Mouse (Mus musculus) MEL (cell line): Measurements from ENCODE around the gene Helz2. TPM values are rescaled to one million over a fixed set of nuclear protein-coding genes. Genes with fewer than 3 reads are reported as not detected.
A peak's percentile ranks its signal among the peaks of the same experiment; 100 is the strongest.

Experiments used
- DNase-seq: peaks from one replicate; pipeline ENCODE4 v3.0.0; 2011; ENCODE audit warnings: low read depth, low spot score
- H3K27ac ChIP-seq: 2 replicates; pipeline ENCODE4 v1.5.1; 2012; ENCODE audit warnings: low read depth, mild to moderate bottlenecking, control low read depth, low read length, moderate library complexity; ENCODE audit not compliant: control insufficient read depth
- H3K27me3 ChIP-seq, 2 experiments: fragments of 150-350 bp in 1 of 2; sonication (generic) in 1 of 2; 2 replicates each; pipeline ENCODE4 v1.6.1; 2012; ENCODE audit warnings: low read length in 2 of 2, mild to moderate bottlenecking in 2 of 2, improper control_type of control experiment in 1 of 2, moderate library complexity in 1 of 2; ENCODE audit not compliant: insufficient read depth in 2 of 2, control insufficient read depth in 1 of 2
- H3K36me3 ChIP-seq, 2 experiments: 2 replicates each; pipeline ENCODE4 v1.6.1; 2012 to 2014; ENCODE audit warnings: low read length in 2 of 2, improper control_type of control experiment in 1 of 2, inconsistent platforms in 1 of 2, mild to moderate bottlenecking in 1 of 2; ENCODE audit not compliant: insufficient read depth in 2 of 2, control insufficient read depth in 1 of 2
- H3K4me1 ChIP-seq, 2 experiments: fragments of 150-350 bp in 1 of 2; sonication (generic) in 1 of 2; 2 replicates each; pipeline ENCODE4 v1.6.1; 2012; ENCODE audit warnings: low read length in 2 of 2, improper control_type of control experiment in 1 of 2, mild to moderate bottlenecking in 1 of 2; ENCODE audit not compliant: insufficient read depth in 2 of 2, control insufficient read depth in 1 of 2
- H3K4me3 ChIP-seq, 2 experiments: fragments of 150-350 bp in 1 of 2; sonication (generic) in 1 of 2; 2 replicates each; pipeline ENCODE4 v1.5.1; 2012; ENCODE audit warnings: low read depth in 2 of 2, low read length in 2 of 2, mild to moderate bottlenecking in 2 of 2, moderate library complexity in 2 of 2, control low read depth in 1 of 2, improper control_type of control experiment in 1 of 2; ENCODE audit not compliant: control insufficient read depth in 1 of 2, insufficient read depth in 1 of 2
- H3K79me2 ChIP-seq: 2 replicates; pipeline ENCODE4 v1.6.1; 2012; ENCODE audit warnings: mild to moderate bottlenecking, low read length, moderate library complexity; ENCODE audit not compliant: control insufficient read depth, poor library complexity, insufficient read depth
- H3K9ac ChIP-seq: 2 replicates; pipeline ENCODE4 v1.6.1; 2012; ENCODE audit warnings: low read depth, mild to moderate bottlenecking, control low read depth, low read length, moderate library complexity; ENCODE audit not compliant: control insufficient read depth, poor library complexity, severe bottlenecking
- H3K9me3 ChIP-seq: fragments of 150-350 bp; sonication (generic); replicated peaks from 2 replicates; pipeline ENCODE4 v1.6.1; 2012; ENCODE audit warnings: mild to moderate bottlenecking, low read length, improper control_type of control experiment, moderate library complexity; ENCODE audit not compliant: insufficient read depth
- CHD1 ChIP-seq: IDR thresholded peaks from 2 replicates; pipeline ENCODE4 v1.6.1; 2012; ENCODE audit warnings: low read depth, mild to moderate bottlenecking, inconsistent platforms, low read length, improper control_type of control experiment
- CHD2 ChIP-seq: IDR thresholded peaks from 2 replicates; pipeline ENCODE4 v1.6.1; 2011; ENCODE audit warnings: low read length, improper control_type of control experiment
- ELF1 ChIP-seq: IDR thresholded peaks from 2 replicates; pipeline ENCODE4 v1.6.1; 2014; ENCODE audit warnings: low read depth, mild to moderate bottlenecking, inconsistent platforms, low read length, improper control_type of control experiment, moderate library complexity
- ETS1 ChIP-seq: IDR thresholded peaks from 2 replicates; pipeline ENCODE4 v1.6.1; 2012; ENCODE audit warnings: low read depth, mild to moderate bottlenecking, inconsistent platforms, low read length, improper control_type of control experiment, moderate library complexity
- GABPA ChIP-seq: IDR thresholded peaks from 2 replicates; pipeline ENCODE4 v1.6.1; 2012; ENCODE audit warnings: low read depth, mild to moderate bottlenecking, inconsistent platforms, low read length, improper control_type of control experiment, moderate library complexity
- HCFC1 ChIP-seq: IDR thresholded peaks from 2 replicates; pipeline ENCODE4 v1.6.1; 2012; ENCODE audit warnings: low read depth, mild to moderate bottlenecking, inconsistent platforms, low read length, improper control_type of control experiment, moderate library complexity
- JUND ChIP-seq: IDR thresholded peaks from 2 replicates; pipeline ENCODE4 v1.6.1; 2011; ENCODE audit warnings: low read depth, mild to moderate bottlenecking, improper control_type of control experiment, low read length
- KAT2A ChIP-seq: conservative IDR thresholded peaks from 2 replicates; pipeline ENCODE4 v1.6.1; 2012; ENCODE audit warnings: low read depth, low read length, improper control_type of control experiment, inconsistent platforms
- MAZ ChIP-seq: IDR thresholded peaks from 2 replicates; pipeline ENCODE4 v1.6.1; 2012; ENCODE audit warnings: low read depth, mild to moderate bottlenecking, inconsistent platforms, low read length, improper control_type of control experiment
- MXI1 ChIP-seq: IDR thresholded peaks from 2 replicates; pipeline ENCODE4 v1.6.1; 2011; ENCODE audit warnings: mild to moderate bottlenecking, low read depth, low read length, improper control_type of control experiment
- MYB ChIP-seq: IDR thresholded peaks from 2 replicates; pipeline ENCODE4 v1.6.1; 2011; ENCODE audit warnings: mild to moderate bottlenecking, low read depth, low read length, improper control_type of control experiment
- NELFE ChIP-seq: IDR thresholded peaks from 2 replicates; pipeline ENCODE4 v1.6.1; 2011; ENCODE audit warnings: low read depth, low read length, improper control_type of control experiment
- POLR2A ChIP-seq, 2 experiments: IDR thresholded peaks; 2 replicates each; pipeline ENCODE4 v1.6.1; 2011 to 2012; ENCODE audit warnings: low read length in 2 of 2, mild to moderate bottlenecking in 2 of 2, control low read depth in 1 of 2, improper control_type of control experiment in 1 of 2, low read depth in 1 of 2, moderate library complexity in 1 of 2; ENCODE audit not compliant: control insufficient read depth in 1 of 2, insufficient read depth in 1 of 2, poor library complexity in 1 of 2
- POLR2AphosphoS2 ChIP-seq: IDR thresholded peaks from 2 replicates; pipeline ENCODE4 v1.6.1; 2011; ENCODE audit warnings: low read length, improper control_type of control experiment
- POLR2AphosphoS5 ChIP-seq: IDR thresholded peaks from 2 replicates; pipeline ENCODE4 v1.6.1; 2012; ENCODE audit warnings: low read depth, borderline replicate concordance, mild to moderate bottlenecking, inconsistent platforms, low read length, moderate library complexity, mixed read lengths
- RAD21 ChIP-seq: IDR thresholded peaks from 2 replicates; pipeline ENCODE4 v1.6.1; 2011; ENCODE audit warnings: mild to moderate bottlenecking, low read depth, low read length, improper control_type of control experiment
- RCOR1 ChIP-seq: IDR thresholded peaks from 2 replicates; pipeline ENCODE4 v1.6.1; 2012; ENCODE audit warnings: low read depth, mild to moderate bottlenecking, inconsistent platforms, low read length, improper control_type of control experiment
- SIN3A ChIP-seq: IDR thresholded peaks from 2 replicates; pipeline ENCODE4 v1.6.1; 2012; ENCODE audit warnings: low read length, improper control_type of control experiment, inconsistent platforms
- TAL1 ChIP-seq: IDR thresholded peaks from 2 replicates; pipeline ENCODE4 v1.6.1; 2012; ENCODE audit warnings: mild to moderate bottlenecking, inconsistent platforms, low read length, moderate library complexity, mixed read lengths
- TBP ChIP-seq: IDR thresholded peaks from 2 replicates; pipeline ENCODE4 v1.8.0; 2011; ENCODE audit warnings: low read depth, low read length, improper control_type of control experiment
- TCF12 ChIP-seq: IDR thresholded peaks from 2 replicates; pipeline ENCODE4 v1.6.1; 2014; ENCODE audit warnings: low read depth, mild to moderate bottlenecking, inconsistent platforms, low read length, improper control_type of control experiment, moderate library complexity
- UBTF ChIP-seq: IDR thresholded peaks from 2 replicates; pipeline ENCODE4 v1.6.1; 2012; ENCODE audit warnings: low read depth, mild to moderate bottlenecking, inconsistent platforms, low read length, improper control_type of control experiment, moderate library complexity, borderline replicate concordance; ENCODE audit not compliant: insufficient read depth
- USF1 ChIP-seq: IDR thresholded peaks from 2 replicates; pipeline ENCODE4 v1.6.1; 2014; ENCODE audit warnings: low read depth, mild to moderate bottlenecking, inconsistent platforms, low read length, improper control_type of control experiment, moderate library complexity
- ZC3H11A ChIP-seq: IDR thresholded peaks from 2 replicates; pipeline ENCODE4 v1.6.1; 2012; ENCODE audit warnings: low read depth, mild to moderate bottlenecking, inconsistent platforms, low read length, improper control_type of control experiment
- ZMIZ1 ChIP-seq: IDR thresholded peaks from 2 replicates; pipeline ENCODE4 v1.6.1; 2012; ENCODE audit warnings: low read depth, mild to moderate bottlenecking, inconsistent platforms, low read length, improper control_type of control experiment, moderate library complexity
- ZNF384 ChIP-seq: IDR thresholded peaks from 2 replicates; pipeline ENCODE4 v1.6.1; 2012; ENCODE audit warnings: low read depth, mild to moderate bottlenecking, inconsistent platforms, low read length, improper control_type of control experiment
- polyA plus RNA-seq, 2 experiments: library from polyadenylated mRNA; stranded (reverse) in 1 of 2; unstranded in 1 of 2; fragments of >175 nt in 1 of 2; fragments of >200 nt in 1 of 2; gene quantifications; 2 replicates each; pipeline versions ENCODE4 v1.2.1 to v1.2.4; 2012; ENCODE audit warnings: low replicate concordance in 2 of 2, low read depth in 1 of 2; ENCODE audit not compliant: insufficient read length in 2 of 2, insufficient read depth in 1 of 2, missing spikeins in 1 of 2
- total RNA-seq: library from RNA; depleted of rRNA; stranded (reverse); fragments of 300-350 nt; gene quantifications from 2 replicates; pipeline ENCODE4 v1.2.3, GENCODE M21; 2012; rRNA removed

The Helz2 gene
- total RNA-seq = 6.2 and 6.3 TPM in 2 replicates
- polyA plus RNA-seq = 10 to 100 TPM in 1 of 2 experiments, not detected in 1; 12.0 TPM

DNA sequence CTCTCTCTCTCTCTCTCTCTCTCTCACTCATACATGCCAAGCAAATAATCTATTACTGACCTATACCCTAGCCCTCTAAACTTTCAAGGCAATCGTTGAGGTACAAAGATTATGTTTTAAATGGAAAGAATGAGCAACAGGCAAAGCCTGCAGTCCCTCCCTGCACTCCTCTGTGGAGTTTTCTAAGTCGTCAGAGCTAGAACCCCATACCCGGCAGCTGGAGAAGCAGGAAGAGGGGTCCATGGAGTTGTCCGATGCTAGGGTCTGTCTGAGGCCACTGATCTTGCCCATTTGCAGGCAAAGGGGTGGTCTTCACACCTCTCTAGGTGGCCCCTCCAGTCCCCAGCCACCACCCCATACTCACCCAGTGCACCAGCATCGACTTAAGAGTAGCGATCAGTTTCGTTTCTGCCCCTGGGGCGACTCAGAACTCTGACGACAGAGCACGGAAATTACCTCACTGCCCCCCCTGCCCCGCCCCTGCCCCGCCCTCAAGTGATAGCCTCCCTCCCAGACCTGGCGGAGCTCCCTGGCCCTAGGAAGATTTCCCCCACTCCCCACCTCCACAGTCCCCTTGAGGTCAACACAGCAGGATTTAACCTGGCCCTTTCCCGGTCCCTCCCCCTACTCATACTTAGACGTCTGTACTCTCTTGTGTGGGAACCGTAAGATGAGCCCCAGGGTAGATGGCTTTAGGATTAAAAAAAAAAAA is at the start of gene Helz2:
Gene Helz2 (minus strand): TSS at position 426 of the 712 bp plus-strand sequence.
- peak within 1 kb of the TSS; percentile 98 to 100 for H3K4me3 ChIP-seq
- H3K36me3 ChIP-seq = peaks cover 0 to 17% of the 10 kb centered on the region in 2 experiments; a peak in 2 of 4 replicates
- H3K9ac ChIP-seq = peak within 1 kb of the TSS; percentile 94
- no peaks in the 10 kb centered on the region for H3K27me3 ChIP-seq
- peaks cover 7% of the 10 kb centered on the region; the same call in 1 of the 2 replicates for H3K79me2 ChIP-seq
- H3K4me1 ChIP-seq = peaks cover 2 to 15% of the 10 kb centered on the region in 2 experiments
- peak within 1 kb of the TSS; percentile 53 for H3K27ac ChIP-seq
- no peaks in the 10 kb centered on the region for H3K9me3 ChIP-seq
- peak; percentile 87 for DNase-seq
- TF ChIP-seq POLR2AphosphoS2 = peak; percentile 90
- peak; percentile 52; the same call in 1 of the 2 replicates for TF ChIP-seq ETS1
- TF ChIP-seq MYB = no peak
- peak; percentile 75 to 89; a peak in 3 of 4 replicates for TF ChIP-seq POLR2A (IDR thresholded peaks at IDR 0.05; ENCODE audit: control insufficient read depth in 1 of 2, insufficient read depth in 1 of 2, low read depth in 1 of 2, low read length in 2 of 2, poor library complexity in 1 of 2)
- TF ChIP-seq NELFE = peak; percentile 80
- no peak for TF ChIP-seq CHD1
- TF ChIP-seq TBP = peak; percentile 68
- TF ChIP-seq TCF12 = peak; percentile 67
- TF ChIP-seq HCFC1 = peak; percentile 63
- TF ChIP-seq MXI1 = peak; percentile 77; the same call in 1 of the 2 replicates
- TF ChIP-seq RAD21 = no peak
- TF ChIP-seq SIN3A = peak; percentile 58
- TF ChIP-seq MAZ = peak; percentile 77; the same call in 1 of the 2 replicates
- peak; percentile 69; the same call in 1 of the 2 replicates for TF ChIP-seq ZNF384
- no peak; the same call in 1 of the 2 replicates for TF ChIP-seq ZMIZ1

DNA sequence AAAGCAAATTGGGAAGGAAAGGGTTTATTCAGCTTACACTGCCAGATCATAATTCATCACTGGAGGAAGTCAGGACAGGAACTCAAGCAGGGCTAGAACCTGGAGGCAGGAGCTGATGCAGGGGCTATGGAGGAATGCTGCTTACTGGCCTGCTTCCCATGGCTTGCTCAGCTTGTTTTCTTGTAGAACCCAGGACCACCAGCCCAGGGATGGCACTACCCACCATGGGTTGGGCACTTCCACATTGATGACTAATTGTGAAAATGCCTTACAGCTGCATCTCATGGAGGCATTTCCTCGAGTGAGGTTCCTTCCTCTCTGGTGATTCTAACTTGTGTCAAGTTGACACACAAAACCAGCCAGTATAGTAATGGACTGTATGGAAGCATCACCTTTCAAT is 49.1 kb upstream of the Helz2 start:
- Histone ChIP-seq H3K4me1 (peaks cover 2 to 8% of the 10 kb centered on the region in 2 experiments; a peak in 3 of 4 replicates), H3K9ac (no peak overlapping the region), H3K27ac (no peak overlapping the region), H3K4me3 (no peak overlapping the region), H3K9me3 (no peaks in the 10 kb centered on the region), H3K79me2 (peaks cover 17% of the 10 kb centered on the region), H3K36me3 (peaks cover 0 to 11% of the 10 kb centered on the region in 2 experiments; a peak in 3 of 4 replicates), H3K27me3 (no peaks in the 10 kb centered on the region)
- DNase-seq = no peak
- TF ChIP-seq CHD1 (no peak), MYB (no peak), TAL1 (no peak), JUND (no peak), CHD2 (no peak), KAT2A (no peak), POLR2AphosphoS5 (no peak), USF1 (no peak), POLR2AphosphoS2 (no peak), TCF12 (no peak), ZC3H11A (no peak), SIN3A (no peak), ETS1 (no peak), POLR2A (IDR thresholded peaks at IDR 0.05; ENCODE audit: control insufficient read depth in 1 of 2, insufficient read depth in 1 of 2, low read depth in 1 of 2, low read length in 2 of 2, poor library complexity in 1 of 2) (no peak), ELF1 (no peak), GABPA (no peak), UBTF (no peak), RCOR1 (no peak)
